Mouse (Mus musculus) olfactory bulb, adult 2 months (tissue): Measurements from ENCODE around the gene Gjd2.

Experiments used
- CTCF ChIP-seq: fragments of 200-500 bp; IDR thresholded peaks from 2 replicates; pipeline ENCODE4 v1.5.1; 2012; ENCODE audit warnings: low read depth, mild to moderate bottlenecking, low read length, moderate library complexity; ENCODE audit not compliant: insufficient read depth
- POLR2A ChIP-seq: fragments of 200-500 bp; IDR thresholded peaks from 2 replicates; pipeline ENCODE4 v1.6.1; 2012; ENCODE audit warnings: mild to moderate bottlenecking, low read depth, low read length, moderate library complexity; ENCODE audit not compliant: insufficient read depth

GRCm38 (mm10) chr2:114052696-114053598, 39.5 kb upstream of the Gjd2 start, which contains the start of gene Actc1:
- TF ChIP-seq CTCF (no peak), POLR2A (no peak)
